Mouse (Mus musculus): ENCODE measurements at regions not wholly inside any gene's neighbourhood (a gene's known extent, or its start where the extent isn't known, plus 50 kb on each side); places are given as distances from the start of the nearest gene placed in this dataset.

GRCm38 (mm10) chr12:13639336-13639735 is 370.4 kb downstream of the Nbas start:
- no peak for DNase-seq

Measured in right cerebral cortex, postnatal 14 days (tissue).